In genomic region chr11:3193363-3193762, GRCm38 (mm10) we compare ENCODE assay signal across 9 mouse cellular contexts. TPM values are rescaled to one million over a fixed set of nuclear protein-coding genes. Genes with fewer than 3 reads are reported as not detected.
DNase-seq lines count a peak whose midpoint lies in the region; ATAC-seq lines count a peak whose summit lies in the region.
"Had no signal": no experiment of that assay in that cellular context is flagged by ENCODE, and none has a peak within 500 bp of the region (broad histone marks: within the 10 kb centered on the region; RNA-seq: fewer than 3 reads in every experiment).

Gene Sfi1 (minus strand): TSS chr11:3193463.

- no peaks in the 10 kb centered on the region for H3K9me3 ChIP-seq in forebrain, embryonic 13.5 days (replicated peaks)

- H3K4me1 ChIP-seq in forebrain, embryonic 13.5 days: no peaks in the 10 kb centered on the region

- H3K9ac ChIP-seq in forebrain, embryonic 13.5 days: no peak within 1 kb of the TSS

- 85% methylated on average over 25 of the region's 25 CpGs for WGBS in forebrain, embryonic 13.5 days

- H3K4me3 ChIP-seq in forebrain, embryonic 13.5 days: no peak within 1 kb of the TSS
- H3K4me3 ChIP-seq: myocyte had no signal

- DNase-seq in layer of hippocampus, adult 18-20 months (ENCODE audit: low spot score in 2 of 2): no peak
- DNase-seq in layer of hippocampus, adult 9-11 months: no peak
- no peak for DNase-seq in adrenal gland, adult 2 months
- no peak for DNase-seq in left cerebral cortex, postnatal 14 days (ENCODE audit: low spot score in 2 of 2)
- no peak for DNase-seq in MN1 (ENCODE audit: low spot score)
- no peak for DNase-seq in T-cell, adult 2 months (ENCODE audit: low spot score)

- no peak for ATAC-seq in forebrain, embryonic 13.5 days
- no peak for ATAC-seq in erythroid progenitor cell, adult 5-6 weeks (replicated peaks; ENCODE audit: low FRiP score, poor library complexity, severe bottlenecking)

- H3K36me3 ChIP-seq in forebrain, embryonic 13.5 days (ENCODE audit: poor library complexity, severe bottlenecking): no peaks in the 10 kb centered on the region

- intact Hi-C loops in left cerebral cortex, postnatal 14 days (cut with DNase I): no loop called here

- no peaks in the 10 kb centered on the region for H3K27me3 ChIP-seq in forebrain, embryonic 13.5 days

- H3K27ac ChIP-seq in forebrain, embryonic 13.5 days: no peak within 1 kb of the TSS

- H3K4me2 ChIP-seq in forebrain, embryonic 13.5 days: no peak within 1 kb of the TSS

RNA-seq across cellular contexts. Expression of gene Sfi1, which starts in this region (rescaled TPM):
- 10 to 100 TPM; 53.9 to 67.2 TPM for total RNA-seq in layer of hippocampus, adult 18-20 months (2021)
- total RNA-seq in adrenal gland, adult 2 months (2021): 10 to 100 TPM; 50.7 to 54.8 TPM
- polyA plus RNA-seq in adrenal gland, adult 2 months (2012; rRNA removed): 24.6 and 27.4 TPM in 2 replicates
- polyA plus RNA-seq in forebrain, embryonic 13.5 days (2015; fragmentation: Nextera tagmentation; extraction: Ambion mirVana): 15.0 and 16.0 TPM in 2 replicates
- total RNA-seq in left cerebral cortex, postnatal 14 days (2021): 10 to 100 TPM; 43.2 to 49.5 TPM
- 0.42 and 0.72 TPM in 2 replicates for total RNA-seq in erythroid progenitor cell, adult 5-6 weeks (2015; ENCODE audit: low replicate concordance)
- 1.1 and 18.9 TPM in 2 replicates for total RNA-seq in erythroid progenitor cell, adult 5-6 weeks (2017; ENCODE audit: low replicate concordance)
